Mouse (Mus musculus): ENCODE results near the gene Acot7. TPM values are rescaled to one million over a fixed set of nuclear protein-coding genes. Genes with fewer than 3 reads are reported as not detected.

Gene Acot7
- polyA plus RNA-seq (2012; ENCODE audit: insufficient read depth, insufficient read length, missing spikeins) = 15.6 and 19.4 TPM in 2 replicates

- H3K4me1 ChIP-seq (ENCODE audit: control insufficient read depth, insufficient read depth, insufficient read length, low read length) = peaks cover 4% of the 10 kb centered on the region; the same call in 1 of the 2 replicates
- H3K4me3 ChIP-seq (ENCODE audit: insufficient read depth, low read depth, low read length) = peak within 1 kb of the TSS; percentile 86
- peak within 1 kb of the TSS; percentile 64 for H3K27ac ChIP-seq (replicated peaks; ENCODE audit: low read depth, low read length)
Measured at GRCm38 (mm10) chr4:152177537-152178343, at the start of gene Acot7. TSS of gene Acot7 (plus strand) at chr4:152178134.

- Histone ChIP-seq H3K27ac (replicated peaks; ENCODE audit: low read depth, low read length) (no peak overlapping the region), H3K4me1 (ENCODE audit: control insufficient read depth, insufficient read depth, insufficient read length, low read length) (peaks cover 5% of the 10 kb centered on the region; the same call in 1 of the 2 replicates), H3K4me3 (ENCODE audit: insufficient read depth, low read depth, low read length) (no peak overlapping the region)
Measured at GRCm38 (mm10) chr4:152128784-152129183, 49.1 kb upstream of the Acot7 start.

- Histone ChIP-seq H3K27ac (replicated peaks; ENCODE audit: low read depth, low read length) (no peak overlapping the region), H3K4me1 (ENCODE audit: control insufficient read depth, insufficient read depth, insufficient read length, low read length) (peaks cover 4% of the 10 kb centered on the region; the same call in 1 of the 2 replicates), H3K4me3 (ENCODE audit: insufficient read depth, low read depth, low read length) (no peak overlapping the region)
Measured at GRCm38 (mm10) chr4:152129395-152129930, 48.5 kb upstream of the Acot7 start.

GRCm38 (mm10) chr4:152130771-152131653 is 46.9 kb upstream of the Acot7 start:
- Histone ChIP-seq H3K27ac (replicated peaks; ENCODE audit: low read depth, low read length) (no peak overlapping the region), H3K4me1 (ENCODE audit: control insufficient read depth, insufficient read depth, insufficient read length, low read length) (peaks cover 3% of the 10 kb centered on the region; the same call in 1 of the 2 replicates), H3K4me3 (ENCODE audit: insufficient read depth, low read depth, low read length) (peak overlapping the region; percentile 40)

GRCm38 (mm10) chr4:152131809-152132771 is 45.8 kb upstream of the Acot7 start:
- peak overlapping the region; percentile 40; the same call in 1 of the 2 replicates for H3K4me3 ChIP-seq (ENCODE audit: insufficient read depth, low read depth, low read length)
- H3K27ac ChIP-seq (replicated peaks; ENCODE audit: low read depth, low read length) = no peak overlapping the region
- H3K4me1 ChIP-seq (ENCODE audit: control insufficient read depth, insufficient read depth, insufficient read length, low read length) = peaks cover 3% of the 10 kb centered on the region; the same call in 1 of the 2 replicates

GRCm38 (mm10) chr4:152132772-152133169 is 45.2 kb upstream of the Acot7 start:
- Histone ChIP-seq H3K4me1 (ENCODE audit: control insufficient read depth, insufficient read depth, insufficient read length, low read length) (peaks cover 3% of the 10 kb centered on the region; the same call in 1 of the 2 replicates), H3K27ac (replicated peaks; ENCODE audit: low read depth, low read length) (no peak overlapping the region), H3K4me3 (ENCODE audit: insufficient read depth, low read depth, low read length) (no peak overlapping the region)

- no peak overlapping the region for H3K27ac ChIP-seq (replicated peaks; ENCODE audit: low read depth, low read length)
- H3K4me1 ChIP-seq (ENCODE audit: control insufficient read depth, insufficient read depth, insufficient read length, low read length) = peaks cover 3% of the 10 kb centered on the region
- no peak overlapping the region for H3K4me3 ChIP-seq (ENCODE audit: insufficient read depth, low read depth, low read length)
Measured at GRCm38 (mm10) chr4:152133213-152133612, 44.7 kb upstream of the Acot7 start.

- Histone ChIP-seq H3K27ac (replicated peaks; ENCODE audit: low read depth, low read length) (no peak overlapping the region), H3K4me1 (ENCODE audit: control insufficient read depth, insufficient read depth, insufficient read length, low read length) (peaks cover 7% of the 10 kb centered on the region), H3K4me3 (ENCODE audit: insufficient read depth, low read depth, low read length) (no peak overlapping the region)
Measured at GRCm38 (mm10) chr4:152134507-152134906, 43.4 kb upstream of the Acot7 start.

- Histone ChIP-seq H3K4me1 (ENCODE audit: control insufficient read depth, insufficient read depth, insufficient read length, low read length) (peaks cover 7% of the 10 kb centered on the region), H3K27ac (replicated peaks; ENCODE audit: low read depth, low read length) (no peak overlapping the region), H3K4me3 (ENCODE audit: insufficient read depth, low read depth, low read length) (no peak overlapping the region)
Measured at GRCm38 (mm10) chr4:152135363-152135762, 42.6 kb upstream of the Acot7 start.

- Histone ChIP-seq H3K4me1 (ENCODE audit: control insufficient read depth, insufficient read depth, insufficient read length, low read length) (peaks cover 7% of the 10 kb centered on the region), H3K27ac (replicated peaks; ENCODE audit: low read depth, low read length) (no peak overlapping the region), H3K4me3 (ENCODE audit: insufficient read depth, low read depth, low read length) (no peak overlapping the region)
Measured at GRCm38 (mm10) chr4:152136112-152136875, 41.6 kb upstream of the Acot7 start.

- Histone ChIP-seq H3K27ac (replicated peaks; ENCODE audit: low read depth, low read length) (no peak overlapping the region), H3K4me3 (ENCODE audit: insufficient read depth, low read depth, low read length) (no peak overlapping the region), H3K4me1 (ENCODE audit: control insufficient read depth, insufficient read depth, insufficient read length, low read length) (peaks cover 4% of the 10 kb centered on the region)
Measured at GRCm38 (mm10) chr4:152136876-152137250, 41.1 kb upstream of the Acot7 start.

- Histone ChIP-seq H3K4me1 (ENCODE audit: control insufficient read depth, insufficient read depth, insufficient read length, low read length) (peaks cover 4% of the 10 kb centered on the region), H3K4me3 (ENCODE audit: insufficient read depth, low read depth, low read length) (peak overlapping the region; percentile 50), H3K27ac (replicated peaks; ENCODE audit: low read depth, low read length) (no peak overlapping the region)
Measured at GRCm38 (mm10) chr4:152138497-152139260, 39.3 kb upstream of the Acot7 start.

GRCm38 (mm10) chr4:152140441-152140840 is 37.5 kb upstream of the Acot7 start:
- H3K4me3 ChIP-seq (ENCODE audit: insufficient read depth, low read depth, low read length) = no peak overlapping the region
- H3K27ac ChIP-seq (replicated peaks; ENCODE audit: low read depth, low read length) = no peak overlapping the region
- peaks cover 4% of the 10 kb centered on the region for H3K4me1 ChIP-seq (ENCODE audit: control insufficient read depth, insufficient read depth, insufficient read length, low read length)

Measured in brown adipose tissue, adult 24 weeks (tissue).